Mouse (Mus musculus): ENCODE measurements around the gene Perp. TPM values are rescaled to one million over a fixed set of nuclear protein-coding genes. Genes with fewer than 3 reads are reported as not detected.

Perp gene
- total and polyA plus RNA-seq, 2 experiments from 2014 or later: 25.6 to 25.7 TPM

DNA sequence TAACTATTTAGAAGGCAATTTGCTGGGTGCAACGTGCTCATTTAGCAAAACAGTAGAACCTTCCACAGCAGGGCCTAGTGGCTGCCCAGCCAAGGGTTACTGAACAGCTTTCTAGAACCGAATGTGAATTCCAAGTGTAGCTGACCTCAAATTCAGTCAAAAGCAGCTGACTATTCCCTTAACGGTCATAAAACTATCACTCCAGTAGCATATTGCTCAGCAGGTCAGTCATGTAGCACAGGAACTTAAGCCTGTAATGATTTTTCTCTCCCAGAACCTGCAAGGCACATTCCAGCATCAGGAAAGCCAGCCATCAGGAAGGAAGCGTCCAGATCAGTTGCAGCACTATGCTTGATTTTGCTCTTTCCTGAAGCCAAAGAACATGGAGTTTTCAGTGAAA is 14.5 kb upstream of the Perp start:
- no peaks in the 10 kb centered on the region for H3K36me3 ChIP-seq (ENCODE audit: insufficient read depth, low read length)
- DNase-seq (ENCODE audit: low spot score): no peak
- no peaks in the 10 kb centered on the region for H3K27me3 ChIP-seq (ENCODE audit: insufficient read depth, low read length)
- no peak for TF ChIP-seq CTCF (IDR thresholded peaks at IDR 0.05)
- no peak overlapping the region for H3K4me3 ChIP-seq (ENCODE audit: low read depth, low read length)
- H3K9ac ChIP-seq (replicated peaks; ENCODE audit: low read length, poor library complexity, severe bottlenecking): no peak overlapping the region
- WGBS: 85% methylated on average over 4 of the region's 4 CpGs
- H3K4me2 ChIP-seq (ENCODE audit: low read depth, low read length, poor library complexity, severe bottlenecking): no peak overlapping the region
- no peak for ATAC-seq (ENCODE audit: low FRiP score)
- no peaks in the 10 kb centered on the region for H3K4me1 ChIP-seq (ENCODE audit: insufficient read depth, low read length)
- H3K9me3 ChIP-seq (ENCODE audit: low read length): no peaks in the 10 kb centered on the region
- H3K27ac ChIP-seq (ENCODE audit: low read depth, low read length): no peak overlapping the region

DNA sequence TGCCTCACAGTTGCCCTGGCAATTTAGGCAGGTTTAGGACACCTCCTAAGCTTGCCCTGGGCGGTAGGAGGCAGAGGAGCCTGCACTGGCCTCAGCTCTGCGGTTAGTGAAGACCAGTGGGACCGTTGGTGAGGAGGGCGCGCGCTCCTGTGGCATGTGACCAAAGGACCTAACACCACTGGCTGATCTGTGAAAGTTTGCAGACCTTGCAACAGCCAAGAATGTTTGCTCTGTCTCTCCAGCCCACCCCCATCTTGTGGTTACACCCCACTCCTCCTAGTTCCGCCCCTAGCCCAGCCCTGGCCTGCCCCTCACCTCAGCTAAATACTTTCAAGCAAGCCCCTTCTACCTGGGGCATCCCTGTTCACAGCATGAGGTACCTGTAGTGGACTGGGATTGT is 13.0 kb upstream of the Perp start:
- Histone ChIP-seq H3K4me2 (ENCODE audit: low read depth, low read length, poor library complexity, severe bottlenecking) (no peak overlapping the region), H3K36me3 (ENCODE audit: insufficient read depth, low read length) (no peaks in the 10 kb centered on the region), H3K27me3 (ENCODE audit: insufficient read depth, low read length) (no peaks in the 10 kb centered on the region), H3K9me3 (ENCODE audit: low read length) (no peaks in the 10 kb centered on the region), H3K4me3 (ENCODE audit: low read depth, low read length) (no peak overlapping the region), H3K9ac (replicated peaks; ENCODE audit: low read length, poor library complexity, severe bottlenecking) (no peak overlapping the region), H3K27ac (ENCODE audit: low read depth, low read length) (no peak overlapping the region), H3K4me1 (ENCODE audit: insufficient read depth, low read length) (no peaks in the 10 kb centered on the region)
- ATAC-seq (ENCODE audit: low FRiP score): no peak
- no peak for DNase-seq (ENCODE audit: low spot score)
- no peak for TF ChIP-seq CTCF (IDR thresholded peaks at IDR 0.05)
- WGBS: 61% methylated on average over 7 of the region's 7 CpGs

DNA sequence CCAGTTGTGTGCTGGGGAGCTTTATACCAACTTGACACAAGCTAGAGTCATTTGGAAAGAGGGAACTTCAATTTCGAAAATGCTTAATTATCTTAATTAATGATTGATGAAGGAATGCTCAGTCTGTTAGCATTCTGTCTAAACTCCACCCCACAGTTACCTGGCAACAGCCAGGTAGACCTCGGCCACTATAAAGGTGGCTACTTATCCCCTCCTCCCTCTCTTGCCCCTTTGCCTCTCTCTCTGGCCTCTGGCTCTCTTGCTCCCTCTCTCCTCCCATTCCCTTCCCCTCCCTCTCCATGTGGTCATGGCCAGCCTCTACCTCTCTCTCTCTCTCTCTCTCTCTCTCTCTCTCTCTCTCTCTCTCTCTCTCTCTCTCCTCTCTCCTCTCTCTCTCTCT is 10.4 kb upstream of the Perp start:
- WGBS: 66% methylated on average over 2 of the region's 2 CpGs

DNA sequence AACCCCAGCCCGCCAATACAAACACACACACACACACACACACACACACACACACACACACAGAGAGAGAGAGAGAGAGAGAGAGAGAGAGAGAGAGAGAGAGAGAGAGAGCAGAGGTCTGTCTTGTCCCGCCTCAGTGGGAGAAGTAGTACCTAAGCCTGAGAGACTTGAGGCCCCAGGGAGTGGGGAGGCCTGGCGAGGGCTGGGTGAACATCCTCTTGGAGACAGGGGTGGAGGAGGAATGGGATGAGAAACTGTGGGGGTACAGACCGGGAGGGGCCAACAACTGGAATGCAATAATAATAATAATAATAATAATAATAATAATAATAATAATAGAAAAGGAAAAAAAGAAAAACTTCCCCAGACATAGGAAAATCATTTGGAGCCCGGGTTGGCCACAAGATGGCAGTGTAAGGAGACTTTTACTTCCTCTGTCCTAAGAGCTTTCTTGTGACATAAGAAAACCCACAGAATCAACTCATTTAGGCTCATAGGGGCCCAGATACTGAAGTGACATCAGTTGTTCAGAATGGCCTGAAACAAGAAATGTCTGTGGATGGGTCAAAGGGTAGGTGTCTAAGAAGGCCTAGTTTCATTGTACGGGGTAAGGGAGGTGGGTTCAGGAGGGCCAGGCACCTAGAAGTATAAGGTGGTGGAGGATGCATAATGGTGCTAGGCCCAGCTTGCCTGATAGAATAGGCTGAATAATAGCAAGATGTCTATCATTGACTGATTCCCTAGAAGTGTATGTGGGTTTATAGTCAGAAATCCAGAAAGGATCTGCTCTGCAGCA is 8.9 kb upstream of the Perp start:
- no peaks in the 10 kb centered on the region for H3K4me1 ChIP-seq (ENCODE audit: insufficient read depth, low read length)
- DNase-seq (ENCODE audit: low spot score) (peak; percentile 52), ATAC-seq (ENCODE audit: low FRiP score) (no peak)
- H3K9ac ChIP-seq (replicated peaks; ENCODE audit: low read length, poor library complexity, severe bottlenecking): no peak overlapping the region
- H3K27ac ChIP-seq (ENCODE audit: low read depth, low read length): no peak overlapping the region
- TF ChIP-seq CTCF (IDR thresholded peaks at IDR 0.05): peak; percentile 68
- no peak overlapping the region for H3K4me3 ChIP-seq (ENCODE audit: low read depth, low read length)
- WGBS: 61% methylated on average over 6 of the region's 6 CpGs
- no peaks in the 10 kb centered on the region for H3K36me3 ChIP-seq (ENCODE audit: insufficient read depth, low read length)
- H3K4me2 ChIP-seq (ENCODE audit: low read depth, low read length, poor library complexity, severe bottlenecking): no peak overlapping the region
- no peaks in the 10 kb centered on the region for H3K9me3 ChIP-seq (ENCODE audit: low read length)
- no peaks in the 10 kb centered on the region for H3K27me3 ChIP-seq (ENCODE audit: insufficient read depth, low read length)

More for the DNA sequence above, 10.4 kb upstream of the Perp start:
- no peak for TF ChIP-seq CTCF (IDR thresholded peaks at IDR 0.05)
- no peak for DNase-seq (ENCODE audit: low spot score)
- Histone ChIP-seq H3K27me3 (ENCODE audit: insufficient read depth, low read length) (no peaks in the 10 kb centered on the region), H3K36me3 (ENCODE audit: insufficient read depth, low read length) (no peaks in the 10 kb centered on the region), H3K4me3 (ENCODE audit: low read depth, low read length) (no peak overlapping the region), H3K27ac (ENCODE audit: low read depth, low read length) (no peak overlapping the region), H3K4me1 (ENCODE audit: insufficient read depth, low read length) (no peaks in the 10 kb centered on the region), H3K9ac (replicated peaks; ENCODE audit: low read length, poor library complexity, severe bottlenecking) (no peak overlapping the region), H3K4me2 (ENCODE audit: low read depth, low read length, poor library complexity, severe bottlenecking) (no peak overlapping the region), H3K9me3 (ENCODE audit: low read length) (no peaks in the 10 kb centered on the region)
- no peak for ATAC-seq (ENCODE audit: low FRiP score)

DNA sequence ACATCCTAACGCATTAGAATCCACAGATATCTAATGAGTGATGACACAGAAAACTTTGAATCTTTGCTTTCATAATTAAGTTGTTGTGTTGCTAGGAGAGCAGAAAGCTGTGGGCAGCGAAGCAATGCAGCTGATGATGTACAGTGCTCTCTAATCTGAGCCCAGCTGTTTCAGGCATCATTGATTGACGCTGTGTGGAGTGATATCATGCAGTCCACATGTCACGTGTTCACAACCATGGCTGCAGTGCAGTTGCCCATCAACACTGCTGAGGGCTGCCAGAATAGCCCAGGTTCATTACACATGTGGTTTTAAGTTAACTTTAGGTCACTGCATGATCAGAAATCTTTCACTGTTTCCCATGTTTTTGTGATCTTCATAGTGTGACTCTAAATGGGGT is 5.3 kb upstream of the Perp start:
- ATAC-seq (ENCODE audit: low FRiP score) (no peak), DNase-seq (ENCODE audit: low spot score) (no peak)
- Histone ChIP-seq H3K27ac (ENCODE audit: low read depth, low read length) (no peak overlapping the region), H3K9me3 (ENCODE audit: low read length) (no peaks in the 10 kb centered on the region), H3K4me3 (ENCODE audit: low read depth, low read length) (no peak overlapping the region), H3K4me1 (ENCODE audit: insufficient read depth, low read length) (0 out of 2 replicates have a peak, but pooled peaks cover under 1% of the 10 kb centered on the region), H3K27me3 (ENCODE audit: insufficient read depth, low read length) (peaks cover 7% of the 10 kb centered on the region; the same call in 1 of the 2 replicates), H3K4me2 (ENCODE audit: low read depth, low read length, poor library complexity, severe bottlenecking) (no peak overlapping the region), H3K36me3 (ENCODE audit: insufficient read depth, low read length) (no peaks in the 10 kb centered on the region), H3K9ac (replicated peaks; ENCODE audit: low read length, poor library complexity, severe bottlenecking) (no peak overlapping the region)
- WGBS: 89% methylated on average over 4 of the region's 4 CpGs
- no peak for TF ChIP-seq CTCF (IDR thresholded peaks at IDR 0.05)

DNA sequence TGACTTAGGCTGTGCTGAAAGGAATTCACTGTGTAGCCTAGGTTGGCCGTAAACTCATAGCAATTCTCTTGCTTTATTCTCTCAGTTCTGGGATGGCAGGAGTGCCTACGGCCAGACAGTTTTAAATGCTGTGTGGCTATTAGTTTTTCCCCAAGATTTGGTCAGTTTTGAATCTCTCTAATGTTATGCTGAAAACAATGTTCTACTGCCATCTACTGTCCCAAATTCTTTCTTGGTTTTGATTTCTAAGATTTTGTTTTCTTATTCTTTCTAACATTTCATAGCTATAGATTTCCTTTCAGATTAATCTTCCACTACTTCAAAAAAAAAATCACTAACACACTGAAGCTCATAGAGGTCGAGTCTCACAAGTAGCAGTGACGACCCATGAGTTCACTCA is 4.1 kb upstream of the Perp start:
- 61% methylated on average over 4 of the region's 4 CpGs for WGBS
- Histone ChIP-seq H3K4me1 (ENCODE audit: insufficient read depth, low read length) (0 out of 2 replicates have a peak, but pooled peaks cover 3% of the 10 kb centered on the region), H3K27ac (ENCODE audit: low read depth, low read length) (no peak overlapping the region), H3K9me3 (ENCODE audit: low read length) (no peaks in the 10 kb centered on the region), H3K4me3 (ENCODE audit: low read depth, low read length) (no peak overlapping the region), H3K27me3 (ENCODE audit: insufficient read depth, low read length) (peaks cover 7% of the 10 kb centered on the region; the same call in 1 of the 2 replicates), H3K4me2 (ENCODE audit: low read depth, low read length, poor library complexity, severe bottlenecking) (no peak overlapping the region), H3K9ac (replicated peaks; ENCODE audit: low read length, poor library complexity, severe bottlenecking) (no peak overlapping the region), H3K36me3 (ENCODE audit: insufficient read depth, low read length) (no peaks in the 10 kb centered on the region)
- peak; percentile 57 for DNase-seq (ENCODE audit: low spot score)
- ATAC-seq (ENCODE audit: low FRiP score): no peak
- peak; percentile 76 for TF ChIP-seq CTCF (IDR thresholded peaks at IDR 0.05)

All from midbrain, postnatal 0 days (tissue).